Mouse (Mus musculus): ENCODE data around the gene Slc26a9. TPM values are rescaled to one million over a fixed set of nuclear protein-coding genes. Genes with fewer than 3 reads are reported as not detected.

Slc26a9 gene
- 0.06 TPM in 1 of 2 replicates, not detected in the other for polyA plus RNA-seq (2015; fragmentation: Nextera tagmentation; extraction: Ambion mirVana)

DNA sequence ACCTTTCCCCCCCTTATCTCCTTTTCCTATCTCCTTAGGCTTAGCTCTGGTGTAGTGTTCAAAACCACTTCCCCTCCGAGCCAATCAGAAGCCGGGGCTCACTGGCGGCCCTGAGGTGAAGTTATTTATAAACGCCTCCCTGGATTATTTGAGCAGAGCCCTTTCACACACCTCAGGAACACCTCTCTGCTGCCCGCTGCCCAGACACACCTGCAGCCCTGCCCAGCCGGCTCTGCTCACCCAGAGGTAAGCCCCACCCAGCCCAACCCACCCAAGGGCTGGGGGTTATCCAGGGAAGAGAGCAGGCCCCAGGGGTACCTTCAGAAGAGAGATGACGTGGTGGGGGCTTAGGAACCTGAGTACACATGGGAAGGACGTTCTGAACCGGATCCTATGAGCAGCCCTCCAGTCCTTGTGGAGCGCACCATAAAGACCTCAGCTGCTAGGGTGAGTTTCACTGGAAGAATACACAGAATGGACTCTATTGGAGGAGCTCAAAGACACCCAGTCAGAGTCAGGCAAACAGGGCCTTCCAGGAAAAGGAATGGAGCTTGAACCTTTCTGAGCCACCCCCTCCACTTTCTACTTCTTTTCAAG, at the start of gene Slc26a9:
Slc26a9 (plus strand) TSS at position 155 of the 597 bp plus-strand sequence.
- 27% methylated on average over 10 of the region's 10 CpGs for WGBS (ENCODE audit: insufficient replicate concordance)

DNA sequence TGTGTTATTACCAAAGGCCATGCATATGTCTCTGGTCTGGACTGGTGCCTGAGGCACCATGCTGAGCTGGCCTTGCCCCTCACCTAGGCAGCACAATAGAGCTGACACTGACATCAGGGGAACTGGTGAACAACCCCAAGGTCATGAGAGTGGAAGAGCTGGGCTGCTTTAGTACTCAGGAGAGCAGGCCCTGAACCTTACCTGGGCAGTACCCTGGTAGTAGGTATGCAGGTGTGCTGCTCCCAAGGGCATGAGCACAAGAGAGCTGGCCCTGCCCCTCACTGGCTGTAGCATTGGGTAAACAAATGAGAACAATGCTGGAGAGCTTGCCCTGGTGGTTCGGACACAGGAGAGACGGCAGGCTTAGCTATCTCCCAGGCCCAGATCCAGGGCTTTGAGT, 48.5 kb upstream of the Slc26a9 start:
- no peak overlapping the region for H3K4me2 ChIP-seq
- H3K27me3 ChIP-seq = no peaks in the 10 kb centered on the region
- peaks cover 2% of the 10 kb centered on the region; the same call in 1 of the 2 replicates for H3K4me1 ChIP-seq (replicated peaks)
- 71% methylated on average over 2 of the region's 2 CpGs for WGBS (ENCODE audit: insufficient replicate concordance)
- no peak overlapping the region for H3K9ac ChIP-seq
- H3K9me3 ChIP-seq (replicated peaks) = no peaks in the 10 kb centered on the region
- no peak overlapping the region for H3K27ac ChIP-seq (replicated peaks)
- H3K36me3 ChIP-seq (replicated peaks) = no peaks in the 10 kb centered on the region
- no peak overlapping the region for H3K4me3 ChIP-seq (replicated peaks)
- no peak for ATAC-seq (ENCODE audit: insufficient read depth)

More for the DNA sequence above, at the start of gene Slc26a9:
- Histone ChIP-seq H3K4me2 (no peak within 1 kb of the TSS), H3K9ac (no peak within 1 kb of the TSS), H3K9me3 (replicated peaks) (no peaks in the 10 kb centered on the region), H3K27me3 (peaks cover 5% of the 10 kb centered on the region; the same call in 1 of the 2 replicates), H3K36me3 (replicated peaks) (no peaks in the 10 kb centered on the region), H3K4me3 (replicated peaks) (no peak within 1 kb of the TSS), H3K4me1 (replicated peaks) (no peaks in the 10 kb centered on the region), H3K27ac (replicated peaks) (no peak within 1 kb of the TSS)
- no peak for ATAC-seq (ENCODE audit: insufficient read depth)

DNA sequence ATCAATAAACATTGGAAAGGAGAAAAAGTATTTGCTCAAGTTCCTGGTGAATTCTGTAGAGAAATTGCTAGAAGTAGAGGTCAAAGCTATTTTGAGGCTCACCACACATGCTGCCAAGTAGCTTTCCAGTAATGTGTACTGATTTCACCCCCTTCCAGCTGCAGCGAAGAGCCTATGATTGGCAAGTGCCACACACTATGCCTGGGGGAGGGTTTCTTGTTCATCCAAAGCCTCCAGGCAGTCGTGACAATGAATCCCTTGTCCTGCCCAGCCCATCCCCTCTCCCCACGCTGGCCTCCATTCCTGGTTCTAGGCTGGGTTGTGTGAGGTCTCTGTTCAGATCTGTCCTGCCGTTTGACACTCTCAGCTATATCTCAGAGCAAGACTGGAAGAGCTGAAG, 47.5 kb upstream of the Slc26a9 start:
- Histone ChIP-seq H3K9ac (no peak overlapping the region), H3K4me3 (replicated peaks) (no peak overlapping the region), H3K4me1 (replicated peaks) (no peaks in the 10 kb centered on the region), H3K27me3 (no peaks in the 10 kb centered on the region), H3K9me3 (replicated peaks) (no peaks in the 10 kb centered on the region), H3K4me2 (no peak overlapping the region), H3K27ac (replicated peaks) (no peak overlapping the region), H3K36me3 (replicated peaks) (no peaks in the 10 kb centered on the region)
- no peak for ATAC-seq (ENCODE audit: insufficient read depth)
- WGBS (ENCODE audit: insufficient replicate concordance) = 60% methylated on average over 4 of the region's 4 CpGs

DNA sequence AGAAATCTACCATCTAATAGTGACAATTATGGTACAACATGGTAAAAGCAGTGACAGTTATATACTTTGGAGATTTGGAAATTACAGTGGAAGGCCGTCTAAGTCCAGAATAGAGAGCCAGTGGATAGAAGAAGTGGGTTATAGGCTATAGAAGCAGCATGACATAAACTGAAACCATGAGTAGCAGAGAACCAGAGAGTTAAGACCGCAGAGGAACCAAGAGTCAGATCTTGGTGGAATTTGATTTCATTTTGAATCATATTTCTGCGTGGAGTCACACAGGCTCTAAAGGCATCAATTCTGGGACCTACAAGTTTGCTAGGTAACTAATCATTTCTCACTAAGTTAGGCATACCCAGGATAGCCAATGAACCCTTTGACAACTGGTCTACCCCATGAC, 45.1 kb upstream of the Slc26a9 start:
- Histone ChIP-seq H3K36me3 (replicated peaks) (no peaks in the 10 kb centered on the region), H3K27me3 (no peaks in the 10 kb centered on the region)
- WGBS (ENCODE audit: insufficient replicate concordance) = 63% methylated on average over 3 of the region's 3 CpGs

DNA sequence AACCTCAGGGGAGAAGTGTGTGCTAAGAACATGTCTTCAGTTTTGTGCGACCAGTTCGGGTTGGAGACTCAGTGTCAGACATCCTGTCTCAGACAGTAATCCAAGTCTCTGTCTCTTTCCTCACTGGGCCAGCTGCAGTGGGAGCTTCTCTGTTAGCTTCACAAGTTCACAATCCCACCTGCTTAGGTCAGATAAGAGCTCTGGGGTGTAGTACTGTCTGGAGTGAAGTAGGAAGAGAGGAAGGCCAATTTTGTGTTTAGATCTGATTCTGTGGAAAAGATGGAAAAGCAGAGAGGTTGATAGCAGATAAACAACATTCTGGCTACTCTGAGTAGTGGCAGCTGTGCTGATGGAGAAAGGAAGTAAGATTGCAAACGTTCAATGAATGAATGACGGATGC, 44.2 kb upstream of the Slc26a9 start:
- Histone ChIP-seq H3K9me3 (replicated peaks) (no peaks in the 10 kb centered on the region), H3K4me1 (replicated peaks) (no peaks in the 10 kb centered on the region), H3K36me3 (replicated peaks) (no peaks in the 10 kb centered on the region), H3K4me3 (replicated peaks) (no peak overlapping the region), H3K9ac (no peak overlapping the region), H3K27me3 (no peaks in the 10 kb centered on the region), H3K27ac (replicated peaks) (no peak overlapping the region), H3K4me2 (no peak overlapping the region)
- 25% methylated on average over 4 of the region's 4 CpGs for WGBS (ENCODE audit: insufficient replicate concordance)
- no peak for ATAC-seq (ENCODE audit: insufficient read depth)

More for the DNA sequence above, 45.1 kb upstream of the Slc26a9 start:
- Histone ChIP-seq H3K27ac (replicated peaks) (no peak overlapping the region), H3K9ac (no peak overlapping the region), H3K4me2 (no peak overlapping the region), H3K4me1 (replicated peaks) (no peaks in the 10 kb centered on the region), H3K4me3 (replicated peaks) (no peak overlapping the region), H3K9me3 (replicated peaks) (no peaks in the 10 kb centered on the region)
- no peak for ATAC-seq (ENCODE audit: insufficient read depth)

DNA sequence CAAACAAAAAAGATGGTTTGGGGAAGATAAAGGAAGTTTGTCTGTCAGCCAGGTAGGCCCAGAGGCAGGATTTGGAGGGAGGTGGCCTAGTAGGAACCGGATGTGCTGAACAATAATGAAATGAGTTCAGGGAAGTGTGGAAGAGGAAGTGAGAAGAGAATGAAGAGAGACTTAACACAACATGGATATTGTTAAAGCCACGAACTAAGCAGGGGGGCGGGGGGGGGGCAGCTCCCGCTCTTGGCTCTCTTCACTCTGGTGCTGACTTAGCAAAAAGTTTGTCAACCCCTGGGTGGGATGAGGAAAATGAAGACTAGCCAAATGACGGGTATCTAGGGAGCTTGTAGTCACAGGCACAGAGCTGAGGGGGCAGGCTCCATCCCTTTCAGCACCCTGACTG, 43.4 kb upstream of the Slc26a9 start:
- Histone ChIP-seq H3K36me3 (replicated peaks) (no peaks in the 10 kb centered on the region), H3K9me3 (replicated peaks) (no peaks in the 10 kb centered on the region), H3K4me2 (no peak overlapping the region), H3K27ac (replicated peaks) (no peak overlapping the region), H3K4me1 (replicated peaks) (no peaks in the 10 kb centered on the region), H3K9ac (no peak overlapping the region), H3K27me3 (no peaks in the 10 kb centered on the region), H3K4me3 (replicated peaks) (no peak overlapping the region)
- no peak for ATAC-seq (ENCODE audit: insufficient read depth)
- WGBS (ENCODE audit: insufficient replicate concordance) = 40% methylated on average over 5 of the region's 5 CpGs

DNA sequence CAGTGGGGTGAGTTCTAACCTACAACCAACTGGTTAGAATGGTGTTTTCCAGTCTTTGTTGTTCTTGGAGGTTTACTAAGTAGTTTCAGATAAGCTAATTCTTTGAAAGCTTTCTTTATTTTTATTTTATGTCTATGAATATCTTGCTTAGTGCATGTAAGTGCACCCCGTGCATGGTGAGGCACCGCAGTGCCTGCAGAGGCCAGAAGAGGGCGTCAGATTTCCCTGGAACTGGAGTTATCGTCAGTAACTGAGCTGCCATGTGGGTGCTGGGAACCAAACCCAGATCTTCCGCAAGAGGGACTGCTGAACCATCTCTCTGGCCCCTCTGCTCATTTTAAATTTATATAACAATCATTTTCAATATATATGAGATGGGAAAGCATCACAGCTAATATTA, 42.4 kb upstream of the Slc26a9 start:
- no peak overlapping the region for H3K27ac ChIP-seq (replicated peaks)
- H3K27me3 ChIP-seq = no peaks in the 10 kb centered on the region
- WGBS (ENCODE audit: insufficient replicate concordance) = 59% methylated on average over 5 of the region's 5 CpGs
- no peak overlapping the region for H3K4me2 ChIP-seq
- H3K9ac ChIP-seq = no peak overlapping the region
- H3K36me3 ChIP-seq (replicated peaks) = no peaks in the 10 kb centered on the region
- no peaks in the 10 kb centered on the region for H3K4me1 ChIP-seq (replicated peaks)
- H3K9me3 ChIP-seq (replicated peaks) = no peaks in the 10 kb centered on the region
- H3K4me3 ChIP-seq (replicated peaks) = no peak overlapping the region
- ATAC-seq (ENCODE audit: insufficient read depth) = no peak

DNA sequence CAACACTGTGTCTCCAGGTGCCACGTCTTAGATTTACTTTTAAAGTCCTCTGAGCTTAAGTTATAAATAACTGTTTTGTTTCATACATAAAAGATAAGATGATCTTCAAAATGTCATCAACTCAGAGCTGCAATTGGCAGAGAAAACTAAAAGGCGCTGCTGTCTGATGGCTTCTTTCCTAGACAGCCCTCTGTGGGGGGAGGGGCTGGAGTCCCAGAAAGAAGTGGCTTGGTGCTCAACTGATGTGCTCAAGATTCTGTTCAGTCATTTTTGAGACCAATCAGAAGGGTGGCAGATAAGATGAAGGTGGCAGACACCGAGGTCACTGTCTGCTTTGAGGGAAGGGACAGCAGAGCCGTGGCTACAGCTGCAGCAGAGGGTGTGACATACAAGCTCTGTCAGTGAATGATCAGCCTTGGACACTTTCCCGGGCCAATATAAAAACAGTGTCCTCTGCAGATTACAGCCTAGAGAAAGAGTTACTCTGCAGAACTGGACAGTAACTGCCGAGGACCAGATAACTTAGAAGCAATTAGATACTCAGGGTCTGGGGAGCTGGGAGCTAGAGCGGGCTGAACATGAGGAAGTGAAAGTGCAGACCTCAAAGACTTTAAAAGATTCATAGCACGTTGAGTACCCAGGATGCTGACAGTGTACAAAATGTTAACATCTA, 41.6 kb upstream of the Slc26a9 start:
- Histone ChIP-seq H3K27me3 (no peaks in the 10 kb centered on the region), H3K4me1 (replicated peaks) (no peaks in the 10 kb centered on the region), H3K4me3 (replicated peaks) (no peak overlapping the region), H3K4me2 (no peak overlapping the region), H3K9ac (no peak overlapping the region), H3K27ac (replicated peaks) (no peak overlapping the region), H3K9me3 (replicated peaks) (no peaks in the 10 kb centered on the region), H3K36me3 (replicated peaks) (no peaks in the 10 kb centered on the region)
- 35% methylated on average over 8 of the region's 8 CpGs for WGBS (ENCODE audit: insufficient replicate concordance)
- ATAC-seq (ENCODE audit: insufficient read depth) = no peak

DNA sequence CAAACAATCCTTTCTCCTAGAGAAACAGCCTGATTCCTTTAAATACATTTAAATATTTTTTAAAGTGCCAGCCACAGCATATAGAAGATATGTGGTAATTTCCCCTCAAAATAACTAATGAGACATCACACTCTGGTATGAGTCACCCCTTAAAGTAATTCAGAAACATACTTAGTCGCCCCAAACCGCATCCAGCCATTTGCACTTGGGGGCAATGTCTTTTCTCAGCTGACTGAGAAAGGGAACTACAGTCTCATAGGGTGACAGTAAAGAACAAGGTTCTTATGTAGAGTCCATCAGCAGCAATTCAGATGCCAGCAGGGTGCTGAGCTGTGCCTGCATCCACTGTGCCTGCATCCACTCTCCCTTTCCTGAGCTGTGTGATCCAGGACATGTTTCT, 40.3 kb upstream of the Slc26a9 start:
- Histone ChIP-seq H3K27ac (replicated peaks) (no peak overlapping the region), H3K27me3 (no peaks in the 10 kb centered on the region), H3K4me3 (replicated peaks) (no peak overlapping the region), H3K4me1 (replicated peaks) (no peaks in the 10 kb centered on the region), H3K9me3 (replicated peaks) (no peaks in the 10 kb centered on the region), H3K4me2 (no peak overlapping the region), H3K9ac (no peak overlapping the region), H3K36me3 (replicated peaks) (no peaks in the 10 kb centered on the region)
- WGBS (ENCODE audit: insufficient replicate concordance) = 73% methylated on average over 2 of the region's 2 CpGs
- no peak for ATAC-seq (ENCODE audit: insufficient read depth)

DNA sequence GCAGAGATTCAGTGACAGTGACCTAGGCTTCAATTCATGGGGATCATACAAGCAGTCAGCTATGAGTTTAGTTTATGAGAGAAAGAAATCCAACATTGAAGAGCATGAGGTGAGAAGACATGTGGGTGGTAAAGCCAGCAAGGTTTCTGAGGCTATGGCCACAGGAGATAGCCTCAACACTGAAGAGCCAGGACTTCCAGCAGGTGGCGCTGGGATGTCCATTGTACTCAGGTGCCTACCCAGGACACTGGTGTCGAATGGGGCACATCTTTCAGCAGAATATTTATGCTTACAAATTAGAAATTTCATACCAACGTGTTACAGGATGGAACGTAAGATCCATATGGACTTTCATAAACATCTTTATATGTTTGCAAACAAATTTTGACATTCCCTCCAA, 35.5 kb upstream of the Slc26a9 start:
- H3K4me3 ChIP-seq (replicated peaks) = no peak overlapping the region
- no peak for ATAC-seq (ENCODE audit: insufficient read depth)
- no peaks in the 10 kb centered on the region for H3K4me1 ChIP-seq (replicated peaks)
- H3K9ac ChIP-seq = no peak overlapping the region
- H3K27ac ChIP-seq (replicated peaks) = no peak overlapping the region
- WGBS (ENCODE audit: insufficient replicate concordance) = 17% methylated on average over 4 of the region's 4 CpGs
- no peak overlapping the region for H3K4me2 ChIP-seq
- no peaks in the 10 kb centered on the region for H3K27me3 ChIP-seq
- no peaks in the 10 kb centered on the region for H3K9me3 ChIP-seq (replicated peaks)
- no peaks in the 10 kb centered on the region for H3K36me3 ChIP-seq (replicated peaks)

DNA sequence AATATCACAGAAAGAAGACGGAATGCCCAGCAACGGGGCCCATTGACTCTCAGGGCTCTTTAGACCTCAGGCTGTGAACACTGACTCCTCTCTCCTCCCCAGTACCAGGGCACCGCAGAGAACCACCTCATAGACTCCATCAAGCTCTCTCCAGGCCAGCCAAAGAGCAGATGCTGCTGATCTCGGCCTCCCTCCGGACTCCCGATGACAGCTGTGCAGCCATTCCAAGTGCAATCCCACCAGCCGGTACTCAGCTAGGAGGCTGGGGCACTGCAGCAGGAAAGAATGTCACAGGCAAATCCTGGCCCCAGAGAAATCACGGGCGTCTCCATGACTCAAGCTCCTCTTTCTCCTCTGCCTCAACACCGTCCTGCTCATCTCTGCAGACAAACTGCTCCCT, 32.3 kb upstream of the Slc26a9 start:
- 72% methylated on average over 10 of the region's 10 CpGs for WGBS (ENCODE audit: insufficient replicate concordance)
- no peaks in the 10 kb centered on the region for H3K4me1 ChIP-seq (replicated peaks)
- no peak overlapping the region for H3K9ac ChIP-seq
- no peaks in the 10 kb centered on the region for H3K9me3 ChIP-seq (replicated peaks)
- no peaks in the 10 kb centered on the region for H3K27me3 ChIP-seq
- ATAC-seq (ENCODE audit: insufficient read depth) = no peak
- no peaks in the 10 kb centered on the region for H3K36me3 ChIP-seq (replicated peaks)
- H3K4me2 ChIP-seq = no peak overlapping the region
- H3K4me3 ChIP-seq (replicated peaks) = no peak overlapping the region
- no peak overlapping the region for H3K27ac ChIP-seq (replicated peaks)

DNA sequence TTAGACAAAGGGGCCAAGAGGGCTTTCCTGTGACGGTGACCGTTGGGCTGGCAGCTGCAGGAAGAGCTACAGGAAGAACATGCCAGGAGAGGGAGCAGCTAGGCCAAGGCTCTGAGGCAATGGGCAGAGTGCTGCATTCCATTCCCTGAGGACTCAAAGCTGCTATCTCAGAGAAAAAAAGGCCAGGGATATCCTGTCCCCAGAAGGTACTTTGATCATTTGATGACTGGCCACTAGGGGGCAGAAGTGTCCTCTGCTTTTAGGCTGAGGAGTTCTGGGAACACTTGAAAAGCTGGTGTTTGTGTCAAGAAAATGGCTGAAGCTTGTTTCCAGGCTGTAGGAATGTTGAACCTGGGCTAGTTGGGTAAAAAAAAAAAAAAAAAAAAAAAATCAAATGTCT, 31.4 kb upstream of the Slc26a9 start:
- 22% methylated on average over 2 of the region's 2 CpGs for WGBS (ENCODE audit: insufficient replicate concordance)
- Histone ChIP-seq H3K9ac (no peak overlapping the region), H3K27ac (replicated peaks) (no peak overlapping the region), H3K36me3 (replicated peaks) (no peaks in the 10 kb centered on the region), H3K4me2 (no peak overlapping the region), H3K27me3 (no peaks in the 10 kb centered on the region), H3K4me1 (replicated peaks) (no peaks in the 10 kb centered on the region), H3K9me3 (replicated peaks) (no peaks in the 10 kb centered on the region), H3K4me3 (replicated peaks) (no peak overlapping the region)
- ATAC-seq (ENCODE audit: insufficient read depth) = no peak

Data from liver, embryonic 15.5 days (tissue).